Mouse (Mus musculus): Measurements from ENCODE around the gene Ate1.

GRCm38 (mm10) chr7:130510243-130510642 is 9.9 kb downstream of the Ate1 start:
- TF ChIP-seq GATA1 (IDR thresholded peaks at IDR 0.05; ENCODE audit: borderline replicate concordance, low read length) (no peak), FLI1 (IDR thresholded peaks at IDR 0.05; ENCODE audit: low read length) (no peak)

Data from megakaryocyte, embryonic 14.5 days (primary cell).